Mouse (Mus musculus) megakaryocyte, embryonic 14.5 days (primary cell): ENCODE results near the gene Lrrc23.

ENCODE experiments used
- FLI1 ChIP-seq: IDR thresholded peaks from 2 replicates; pipeline ENCODE4 v1.6.1; 2012; ENCODE audit warnings: low read length, inconsistent platforms, mixed read lengths
- GATA1 ChIP-seq: IDR thresholded peaks from 3 replicates; pipeline ENCODE4 v1.6.1; 2012; ENCODE audit warnings: mixed read lengths, low read length, inconsistent platforms, borderline replicate concordance

GRCm38 (mm10) chr6:124814858-124815774 is 35.6 kb upstream of the Lrrc23 start:
- TF ChIP-seq FLI1 (no peak), GATA1 (no peak)
